Mouse (Mus musculus): ENCODE measurements around the gene Wdr81. TPM values are rescaled to one million over a fixed set of nuclear protein-coding genes. Genes with fewer than 3 reads are reported as not detected.

The Wdr81 gene
- 24.4 TPM for total RNA-seq (2023)

DNA sequence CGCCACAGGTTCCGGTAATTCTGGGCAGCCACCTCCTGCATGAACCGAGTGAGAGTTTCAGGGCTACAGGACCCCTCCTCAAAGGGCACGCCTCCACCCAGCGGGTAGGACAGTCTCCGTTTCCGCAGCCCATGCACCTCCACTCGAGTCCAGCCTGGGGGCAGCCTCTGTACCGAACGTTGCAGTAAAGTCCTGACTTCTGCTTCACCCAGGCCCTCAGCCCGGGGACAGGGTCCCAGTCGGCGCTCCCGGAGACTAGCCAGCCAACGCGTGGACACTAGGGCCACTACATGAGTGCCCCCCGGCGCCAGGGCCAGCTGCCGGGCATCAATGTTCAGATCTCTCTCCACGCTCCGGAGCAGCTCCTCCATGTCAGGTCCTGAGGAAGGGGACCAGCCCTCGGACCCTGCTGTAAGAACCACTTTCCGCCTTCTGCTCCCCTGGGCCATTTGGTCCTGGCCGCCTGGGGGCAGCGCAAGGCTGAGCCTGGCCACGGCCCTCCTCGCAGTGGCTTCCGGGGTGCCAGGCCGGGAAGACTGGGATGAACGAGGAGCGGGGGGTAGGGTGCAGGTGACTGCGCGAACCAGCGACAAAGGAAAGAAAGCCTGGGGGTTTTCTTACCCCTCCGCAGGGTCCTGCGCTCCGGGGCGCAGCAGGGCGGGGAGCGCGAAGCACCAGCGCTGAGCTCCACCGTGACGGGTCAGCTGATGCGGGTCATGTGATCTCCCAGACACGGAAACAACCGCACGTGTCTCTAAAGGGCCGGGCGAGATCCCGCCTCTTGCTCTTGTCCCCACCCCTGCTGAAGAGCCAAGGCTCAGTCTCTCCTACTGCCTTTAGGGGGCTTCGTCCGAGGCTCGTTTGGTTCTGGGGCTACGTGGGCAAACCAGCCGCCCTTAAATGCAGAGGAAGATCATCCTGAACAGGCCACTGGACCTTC is at the start of gene Wdr81:
TSS of gene Wdr81 (minus strand) at position 727 of the 940 bp plus-strand sequence.

DNA sequence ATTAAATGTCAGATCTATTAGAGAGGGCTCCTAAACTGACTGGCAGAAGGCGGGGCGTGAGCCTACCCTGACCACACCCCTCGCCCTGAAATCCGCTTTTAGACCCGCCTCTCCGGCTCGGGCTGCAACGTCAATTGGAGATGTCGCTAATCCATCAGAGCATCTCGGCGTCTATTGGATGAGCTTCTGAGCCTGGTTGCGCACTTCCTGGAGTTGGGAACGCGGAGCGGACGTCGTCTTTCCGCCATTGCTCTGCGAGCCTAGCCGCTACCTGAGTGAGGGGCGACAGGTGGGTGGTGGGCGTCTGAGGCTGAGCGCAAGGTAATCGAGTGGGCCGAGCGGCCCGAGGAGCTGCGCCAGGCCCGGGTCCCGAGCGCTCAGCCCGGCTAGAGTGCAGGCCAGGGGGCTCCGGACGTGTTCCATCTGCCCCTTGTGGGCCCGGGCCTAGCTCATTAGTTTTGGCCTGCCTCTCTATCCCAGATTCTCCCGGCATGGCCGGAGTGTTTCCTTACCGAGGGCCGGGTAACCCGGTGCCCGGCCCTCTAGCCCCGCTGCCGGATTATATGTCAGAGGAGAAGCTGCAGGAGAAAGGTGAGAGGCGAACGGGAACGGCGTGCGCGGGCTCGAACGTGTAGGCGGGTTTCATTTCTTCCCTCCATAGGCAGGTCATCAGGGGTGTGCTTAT is 32.2 kb upstream of the Wdr81 start, which contains the start of gene Prpf8:
TSS of gene Prpf8 (plus strand) at position 216 of the 685 bp plus-strand sequence.

DNA sequence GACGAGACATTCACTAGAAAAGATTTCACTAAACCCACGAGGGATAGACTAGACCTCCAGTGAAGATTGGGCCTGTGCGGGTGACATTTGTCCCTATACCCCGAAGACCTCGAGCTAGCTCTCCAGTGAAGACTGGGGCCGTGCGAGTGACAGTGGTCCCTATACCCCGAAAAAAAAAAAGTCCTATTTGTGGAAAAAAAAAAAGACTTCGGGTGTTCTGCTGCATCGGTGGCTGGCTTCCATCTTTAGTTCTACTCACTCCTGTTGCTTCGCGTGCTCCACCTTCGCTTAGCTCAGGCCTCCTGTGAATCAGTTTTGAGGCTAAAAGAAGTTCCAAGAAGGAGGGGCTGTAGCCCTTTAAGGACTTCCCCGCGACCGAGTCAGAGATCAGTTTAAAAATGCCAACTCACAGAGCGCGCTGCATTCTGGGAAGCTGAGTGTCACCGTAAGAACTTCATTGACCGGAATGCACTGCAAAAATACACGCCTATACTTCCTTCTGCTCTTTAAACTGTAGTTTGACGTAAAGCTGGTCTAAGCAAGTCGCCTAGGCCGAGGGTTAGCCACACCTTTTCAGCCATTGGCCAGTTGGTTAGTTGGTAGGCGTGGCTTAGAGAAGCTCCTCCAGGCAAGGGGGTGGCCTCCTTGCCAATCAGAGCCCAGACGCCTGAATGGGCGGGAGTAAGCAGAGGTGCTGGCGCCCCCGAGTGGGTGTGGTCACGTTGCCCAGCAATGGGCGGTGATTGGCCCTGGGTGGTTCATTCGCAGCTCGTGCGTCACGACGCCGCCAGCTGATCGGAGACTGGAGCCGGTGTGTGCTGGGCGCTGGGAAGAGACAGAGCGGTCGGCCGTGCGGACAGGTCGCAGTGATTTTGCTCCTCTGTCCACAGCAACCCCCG is 6.6 kb upstream of the Wdr81 start, which contains the start of gene Tlcd2:
TSS of gene Tlcd2 (plus strand) at position 872 of the 899 bp plus-strand sequence.

DNA sequence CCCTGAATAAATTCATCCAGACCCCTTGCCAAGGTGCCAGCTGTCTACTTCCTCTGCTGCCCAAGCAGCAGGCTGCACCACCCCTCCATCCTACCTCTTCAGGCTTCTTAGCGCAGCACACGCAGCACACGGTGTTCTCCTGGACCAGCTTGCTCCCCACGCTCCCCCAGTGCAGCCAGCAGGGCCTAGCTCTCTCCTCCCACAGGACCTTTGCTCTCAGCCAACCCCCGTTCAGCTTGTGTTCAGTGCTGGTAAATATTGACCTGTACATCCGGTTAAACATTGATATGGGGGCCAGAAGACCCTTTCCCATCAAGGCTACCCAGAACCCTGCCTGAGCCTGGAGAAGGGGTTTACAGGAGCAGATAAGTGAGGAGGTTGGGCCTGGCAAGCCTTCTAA is 15.2 kb downstream of the Wdr81 start, which contains the start of gene Serpinf2:
TSS of gene Serpinf2 (minus strand) at position 229 of the 400 bp plus-strand sequence.

DNA sequence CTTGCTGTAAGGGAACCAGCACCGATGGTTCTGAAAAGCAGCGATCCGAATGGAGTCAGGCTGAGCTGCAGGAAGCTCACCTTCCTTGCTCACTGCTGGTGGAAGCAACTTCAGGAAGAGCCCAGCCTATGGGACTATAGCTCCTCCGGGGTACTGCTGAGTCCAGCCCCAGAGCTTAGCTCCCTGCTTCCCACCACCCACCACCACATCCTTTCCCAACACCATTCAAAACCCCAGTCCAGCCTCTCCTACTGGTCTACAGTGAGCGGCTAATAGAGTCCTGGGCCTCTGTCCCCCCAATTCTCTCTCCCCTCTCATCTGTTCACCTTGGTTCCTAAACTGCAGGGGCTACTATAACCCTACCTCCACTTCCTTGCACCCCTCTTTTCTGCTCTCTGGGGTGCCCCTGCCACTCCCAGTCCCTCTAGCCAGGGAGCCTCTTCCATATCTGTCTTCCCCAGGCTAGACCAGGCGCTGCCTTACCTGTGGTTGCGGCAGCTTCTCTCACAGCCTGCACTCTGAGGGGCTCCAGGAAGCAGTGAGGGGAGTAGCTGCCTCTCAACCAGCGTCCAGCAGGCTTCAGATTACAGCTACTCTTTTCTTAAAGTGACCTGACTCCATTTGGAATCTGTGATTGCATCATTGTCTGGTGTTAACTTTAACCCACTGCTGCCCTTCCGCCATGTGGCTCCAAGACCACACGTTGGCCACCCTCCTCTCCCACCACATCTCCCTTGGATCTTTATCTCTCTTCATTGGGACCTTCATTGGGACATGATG is 32.3 kb downstream of the Wdr81 start, which contains the start of gene Serpinf1:
TSS of gene Serpinf1 (minus strand) at position 689 of the 780 bp plus-strand sequence.

Other genes with a start within 250 kb of the Wdr81 start
- gene Rpa1, start 106.4 kb downstream of the Wdr81 start, total RNA-seq (2023), result 193 TPM
- 15.9 TPM for gene Smyd4, start 106.3 kb downstream of the Wdr81 start, total RNA-seq (2023)
- gene Serpinf1, start 32.0 kb downstream of the Wdr81 start, total RNA-seq (2023), result not detected
- not detected for gene Serpinf2, start 15.1 kb downstream of the Wdr81 start, total RNA-seq (2023)
- gene Tlcd2, start 7.0 kb upstream of the Wdr81 start, total RNA-seq (2023), result 1.8 TPM
- gene Prpf8, start 32.1 kb upstream of the Wdr81 start, total RNA-seq (2023), result 201 TPM
- gene Rilp, start 55.4 kb upstream of the Wdr81 start, total RNA-seq (2023), result not detected
- gene Scarf1, start 58.8 kb upstream of the Wdr81 start, total RNA-seq (2023), result 0.21 TPM
- gene Slc43a2, start 77.0 kb upstream of the Wdr81 start, total RNA-seq (2023), result 61.9 TPM
- 205 TPM for gene Pitpna, start 133.4 kb upstream of the Wdr81 start, total RNA-seq (2023)
- gene Inpp5k, start 176.3 kb upstream of the Wdr81 start, total RNA-seq (2023), result 105 TPM
- 16.5 TPM for gene Myo1c, start 195.8 kb upstream of the Wdr81 start, total RNA-seq (2023)
- gene Crk, start 224.5 kb upstream of the Wdr81 start, total RNA-seq (2023), result 53.1 TPM

Measured in CD4-positive naive resting alpha-beta T cell, adult 57 days (primary cell).